Comparison of ENCODE assay signal across 8 mouse cellular contexts in genomic region chr10:80147146-80147718, GRCm38 (mm10). TPM values are rescaled to one million over a fixed set of nuclear protein-coding genes. Genes with fewer than 3 reads are reported as not detected.
A peak's percentile ranks its signal among the peaks of the same experiment; 100 is the strongest.
DNase-seq lines count a peak whose midpoint lies in the region; ATAC-seq lines count a peak whose summit lies in the region.

No protein-coding gene starts in this region.

- peak overlapping the region; percentile 71 for H3K9ac ChIP-seq in lung, embryonic 15.5 days
- peak overlapping the region; percentile 89; the same call in 1 of the 2 replicates for H3K9ac ChIP-seq in embryonic facial prominence, embryonic 14.5 days (ENCODE audit: low read depth, low read length)
- peak overlapping the region; percentile 95 for H3K9ac ChIP-seq in hindbrain, embryonic 16.5 days (ENCODE audit: low read depth, low read length)

- peak overlapping the region; percentile 99 for H3K27ac ChIP-seq in lung, embryonic 15.5 days
- peak overlapping the region; percentile 98 for H3K27ac ChIP-seq in embryonic facial prominence, embryonic 14.5 days (replicated peaks; ENCODE audit: low read depth, low read length)
- H3K27ac ChIP-seq in hindbrain, embryonic 16.5 days (ENCODE audit: low read depth, low read length), result peak overlapping the region; percentile 99
- peak overlapping the region; percentile 100 for H3K27ac ChIP-seq in midbrain, embryonic 10.5 days (replicated peaks)

- no peaks in the 10 kb centered on the region for H3K9me3 ChIP-seq in lung, embryonic 15.5 days
- H3K9me3 ChIP-seq in embryonic facial prominence, embryonic 14.5 days (ENCODE audit: control insufficient read depth, low read length), result no peaks in the 10 kb centered on the region
- no peaks in the 10 kb centered on the region for H3K9me3 ChIP-seq in hindbrain, embryonic 16.5 days (ENCODE audit: control insufficient read depth, low read length)
- H3K9me3 ChIP-seq in midbrain, embryonic 10.5 days (replicated peaks), result no peaks in the 10 kb centered on the region

- ATAC-seq in lung, embryonic 15.5 days (ENCODE audit: borderline replicate concordance, extremely low read depth, low FRiP score, low TSS enrichment), result no peak
- ATAC-seq in embryonic facial prominence, embryonic 14.5 days (ENCODE audit: low read depth), result no peak
- no peak for ATAC-seq in hindbrain, embryonic 16.5 days

- peaks cover 27% of the 10 kb centered on the region for H3K36me3 ChIP-seq in lung, embryonic 15.5 days
- peaks cover 50% of the 10 kb centered on the region for H3K36me3 ChIP-seq in embryonic facial prominence, embryonic 14.5 days (ENCODE audit: control insufficient read depth, insufficient read depth, low read length)
- peaks cover 14% of the 10 kb centered on the region; the same call in 1 of the 2 replicates for H3K36me3 ChIP-seq in hindbrain, embryonic 16.5 days (ENCODE audit: control insufficient read depth, insufficient read depth, low read length)
- peaks cover 62% of the 10 kb centered on the region for H3K36me3 ChIP-seq in midbrain, embryonic 10.5 days

- no peak for DNase-seq in lung, postnatal 14 days
- DNase-seq in embryonic facial prominence, embryonic 14.5 days (ENCODE audit: low spot score), result no peak
- no peak for DNase-seq in midbrain, embryonic 10.5 days (ENCODE audit: low spot score)
- DNase-seq in frontal cortex, postnatal 14 days (ENCODE audit: low spot score in 2 of 2), result no peak
- no peak for DNase-seq in adrenal gland, postnatal 14 days
- no peak for DNase-seq in layer of hippocampus, adult 11-12 months (ENCODE audit: low spot score)

- no peaks in the 10 kb centered on the region for H3K27me3 ChIP-seq in lung, embryonic 15.5 days
- no peaks in the 10 kb centered on the region for H3K27me3 ChIP-seq in embryonic facial prominence, embryonic 14.5 days (replicated peaks; ENCODE audit: control insufficient read depth, insufficient read depth, low read length)
- no peaks in the 10 kb centered on the region for H3K27me3 ChIP-seq in hindbrain, embryonic 16.5 days (replicated peaks; ENCODE audit: control insufficient read depth, insufficient read depth, low read length)
- no peaks in the 10 kb centered on the region for H3K27me3 ChIP-seq in midbrain, embryonic 10.5 days (ENCODE audit: low read depth, poor library complexity, severe bottlenecking)

- peak overlapping the region; percentile 81 for H3K4me3 ChIP-seq in lung, embryonic 15.5 days
- H3K4me3 ChIP-seq in embryonic facial prominence, embryonic 14.5 days (ENCODE audit: low read depth, low read length), result peak overlapping the region; percentile 85
- H3K4me3 ChIP-seq in hindbrain, embryonic 16.5 days (ENCODE audit: low read length), result peak overlapping the region; percentile 81
- peak overlapping the region; percentile 99 for H3K4me3 ChIP-seq in midbrain, embryonic 10.5 days

- WGBS in lung, embryonic 15.5 days, result 61% methylated on average over 5 of the region's 5 CpGs
- 75% methylated on average over 5 of the region's 5 CpGs for WGBS in embryonic facial prominence, embryonic 14.5 days
- WGBS in hindbrain, embryonic 16.5 days, result 74% methylated on average over 5 of the region's 5 CpGs
- 77% methylated on average over 5 of the region's 5 CpGs for WGBS in midbrain, embryonic 10.5 days

- peaks cover 49% of the 10 kb centered on the region for H3K4me1 ChIP-seq in lung, embryonic 15.5 days
- H3K4me1 ChIP-seq in embryonic facial prominence, embryonic 14.5 days (ENCODE audit: control insufficient read depth, insufficient read depth, low read length), result peaks cover 8% of the 10 kb centered on the region
- H3K4me1 ChIP-seq in hindbrain, embryonic 16.5 days (ENCODE audit: control insufficient read depth, insufficient read depth, low read depth, low read length), result peaks cover 25% of the 10 kb centered on the region
- peaks cover 73% of the 10 kb centered on the region for H3K4me1 ChIP-seq in midbrain, embryonic 10.5 days

- H3K4me2 ChIP-seq in lung, embryonic 15.5 days, result peak overlapping the region; percentile 89
- H3K4me2 ChIP-seq in embryonic facial prominence, embryonic 14.5 days (ENCODE audit: low read depth, low read length), result peak overlapping the region; percentile 93
- peak overlapping the region; percentile 77 for H3K4me2 ChIP-seq in hindbrain, embryonic 16.5 days (ENCODE audit: low read length)

RNA-seq across cellular contexts. Expression of gene Midn, which starts 0.8 kb away (rescaled TPM):
- polyA plus RNA-seq in lung, embryonic 15.5 days (2015; fragmentation: Nextera tagmentation; extraction: Ambion mirVana), result 17.5 and 18.6 TPM in 2 replicates
- polyA plus RNA-seq in embryonic facial prominence, embryonic 14.5 days (2014; fragmentation: Nextera tagmentation; extraction: Ambion mirVana), result 34.2 and 37.0 TPM in 2 replicates
- 16.0 and 16.1 TPM in 2 replicates for polyA plus RNA-seq in hindbrain, embryonic 16.5 days (2015; fragmentation: Nextera tagmentation; extraction: Ambion mirVana)
- polyA plus RNA-seq in midbrain, embryonic 10.5 days (2016; fragmentation: Nextera tagmentation; extraction: Ambion mirVana), result 17.8 and 19.7 TPM in 2 replicates
- total RNA-seq in adrenal gland, postnatal 14 days (2021), result 114 and 140 TPM in 2 replicates

RNA-seq across cellular contexts. Expression of gene Cbarp, which starts 6.6 kb away (rescaled TPM):
- polyA plus RNA-seq in lung, embryonic 15.5 days (2015; fragmentation: Nextera tagmentation; extraction: Ambion mirVana), result 3.9 and 5.0 TPM in 2 replicates
- polyA plus RNA-seq in embryonic facial prominence, embryonic 14.5 days (2014; fragmentation: Nextera tagmentation; extraction: Ambion mirVana), result 7.3 and 9.0 TPM in 2 replicates
- 98.8 and 130 TPM in 2 replicates for polyA plus RNA-seq in hindbrain, embryonic 16.5 days (2015; fragmentation: Nextera tagmentation; extraction: Ambion mirVana)
- polyA plus RNA-seq in midbrain, embryonic 10.5 days (2016; fragmentation: Nextera tagmentation; extraction: Ambion mirVana), result 7.8 and 9.3 TPM in 2 replicates
- 69.9 and 137 TPM in 2 replicates for total RNA-seq in adrenal gland, postnatal 14 days (2021)

RNA-seq across cellular contexts. Expression of gene Atp5d, which starts 8.8 kb away (rescaled TPM):
- 521 and 541 TPM in 2 replicates for polyA plus RNA-seq in lung, embryonic 15.5 days (2015; fragmentation: Nextera tagmentation; extraction: Ambion mirVana)
- 474 and 475 TPM in 2 replicates for polyA plus RNA-seq in embryonic facial prominence, embryonic 14.5 days (2014; fragmentation: Nextera tagmentation; extraction: Ambion mirVana)
- 554 and 581 TPM in 2 replicates for polyA plus RNA-seq in hindbrain, embryonic 16.5 days (2015; fragmentation: Nextera tagmentation; extraction: Ambion mirVana)
- polyA plus RNA-seq in midbrain, embryonic 10.5 days (2016; fragmentation: Nextera tagmentation; extraction: Ambion mirVana), result 463 and 481 TPM in 2 replicates
- total RNA-seq in adrenal gland, postnatal 14 days (2021), result 920 and 980 TPM in 2 replicates

RNA-seq across cellular contexts. Expression of gene Cirbp, which starts 18.6 kb away (rescaled TPM):
- polyA plus RNA-seq in lung, embryonic 15.5 days (2015; fragmentation: Nextera tagmentation; extraction: Ambion mirVana), result 94.6 and 95.1 TPM in 2 replicates
- polyA plus RNA-seq in embryonic facial prominence, embryonic 14.5 days (2014; fragmentation: Nextera tagmentation; extraction: Ambion mirVana), result 59.7 and 88.3 TPM in 2 replicates
- polyA plus RNA-seq in hindbrain, embryonic 16.5 days (2015; fragmentation: Nextera tagmentation; extraction: Ambion mirVana), result 288 and 311 TPM in 2 replicates
- polyA plus RNA-seq in midbrain, embryonic 10.5 days (2016; fragmentation: Nextera tagmentation; extraction: Ambion mirVana), result 91.8 and 135 TPM in 2 replicates
- total RNA-seq in adrenal gland, postnatal 14 days (2021), result 67.6 and 106 TPM in 2 replicates

RNA-seq across cellular contexts. Expression of gene 1600002K03Rik, which starts 25.5 kb away (rescaled TPM):
- polyA plus RNA-seq in lung, embryonic 15.5 days (2015; fragmentation: Nextera tagmentation; extraction: Ambion mirVana), result 11.6 and 14.7 TPM in 2 replicates
- 11.0 and 13.1 TPM in 2 replicates for polyA plus RNA-seq in embryonic facial prominence, embryonic 14.5 days (2014; fragmentation: Nextera tagmentation; extraction: Ambion mirVana)
- 9.4 and 10.1 TPM in 2 replicates for polyA plus RNA-seq in hindbrain, embryonic 16.5 days (2015; fragmentation: Nextera tagmentation; extraction: Ambion mirVana)
- polyA plus RNA-seq in midbrain, embryonic 10.5 days (2016; fragmentation: Nextera tagmentation; extraction: Ambion mirVana), result 10.6 and 11.2 TPM in 2 replicates
- 8.6 and 9.5 TPM in 2 replicates for total RNA-seq in adrenal gland, postnatal 14 days (2021)
